Mouse (Mus musculus): ENCODE measurements around the gene Msx2. TPM values are rescaled to one million over a fixed set of nuclear protein-coding genes. Genes with fewer than 3 reads are reported as not detected.

The Msx2 gene
- total RNA-seq, 2 experiments from 2014 or later, result 1.1 to 1.2 TPM

Other genes with a start within 250 kb of the Msx2 start
- 1 to 10 TPM; 2.2 to 2.3 TPM for gene Ror2, start 186.9 kb downstream of the Msx2 start, total RNA-seq (2021)
- gene Sptlc1, start 95.7 kb downstream of the Msx2 start, total RNA-seq (2021), result 10 to 100 TPM; 27.3 to 30.6 TPM